Mouse (Mus musculus): ENCODE results near the gene Ston2. TPM values are rescaled to one million over a fixed set of nuclear protein-coding genes. Genes with fewer than 3 reads are reported as not detected.

Gene Ston2
- polyA plus RNA-seq, 1 experiment: 14.0 TPM

DNA sequence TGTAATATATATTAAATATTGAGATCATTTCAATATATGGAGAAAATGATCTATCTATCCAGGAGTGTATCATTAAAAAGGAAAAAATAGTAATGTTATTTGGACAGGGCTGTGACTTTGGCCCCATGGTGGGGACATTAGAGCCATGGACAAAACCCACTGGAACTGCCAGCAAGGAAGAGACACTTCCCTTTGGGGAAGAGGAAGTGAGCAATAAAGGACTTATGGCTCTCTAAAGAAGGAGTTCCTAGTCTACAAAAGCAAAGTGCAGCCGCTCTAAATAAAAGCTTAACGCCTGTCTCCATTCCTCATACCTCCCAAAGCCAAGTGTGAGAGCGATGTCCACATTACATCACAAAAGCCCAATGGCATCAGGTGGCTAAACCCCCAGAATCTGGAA is 121.6 kb downstream of the Ston2 start:
- no peak overlapping the region for H3K4me3 ChIP-seq (replicated peaks; ENCODE audit: control insufficient read depth, low read depth, low read length)
- H3K27ac ChIP-seq (ENCODE audit: control insufficient read depth, insufficient read depth, low read depth, low read length, poor library complexity): no peak overlapping the region
- peaks cover 1% of the 10 kb centered on the region; the same call in 1 of the 2 replicates for H3K4me1 ChIP-seq (ENCODE audit: control insufficient read depth, insufficient read depth, low read length)
- no peak for TF ChIP-seq POLR2A (IDR thresholded peaks at IDR 0.05; ENCODE audit: borderline replicate concordance, control insufficient read depth, low read depth, low read length)
- no peak for TF ChIP-seq CTCF (IDR thresholded peaks at IDR 0.05; ENCODE audit: control insufficient read depth, insufficient read depth, low read length)
- 49% methylated on average over 3 of the region's 3 CpGs for WGBS

DNA sequence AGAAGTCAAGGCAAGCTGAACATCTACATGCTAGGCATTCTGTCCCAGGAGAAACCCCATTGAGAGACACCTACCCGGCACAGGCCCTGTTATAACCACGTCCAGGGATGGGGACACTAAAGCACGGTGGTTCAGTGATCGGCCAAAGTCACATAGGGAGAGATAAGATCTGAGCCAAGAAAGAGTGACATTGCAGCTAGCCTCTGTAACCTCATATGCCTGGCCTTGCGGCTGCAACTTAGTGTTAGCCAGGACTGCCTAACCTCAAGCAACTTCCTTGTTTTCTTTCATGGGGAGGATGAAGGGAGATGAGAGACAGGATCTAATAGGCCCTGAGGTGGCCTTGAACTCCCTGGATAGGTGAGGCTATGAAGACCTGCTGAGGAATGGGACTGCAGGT is 122.8 kb downstream of the Ston2 start:
- Histone ChIP-seq H3K4me1 (ENCODE audit: control insufficient read depth, insufficient read depth, low read length) (peaks cover 1% of the 10 kb centered on the region; the same call in 1 of the 2 replicates), H3K27ac (ENCODE audit: control insufficient read depth, insufficient read depth, low read depth, low read length, poor library complexity) (no peak overlapping the region), H3K4me3 (replicated peaks; ENCODE audit: control insufficient read depth, low read depth, low read length) (no peak overlapping the region)
- TF ChIP-seq POLR2A (IDR thresholded peaks at IDR 0.05; ENCODE audit: borderline replicate concordance, control insufficient read depth, low read depth, low read length) (no peak), CTCF (IDR thresholded peaks at IDR 0.05; ENCODE audit: control insufficient read depth, insufficient read depth, low read length) (no peak)
- WGBS: 18% methylated on average over 5 of the region's 5 CpGs

DNA sequence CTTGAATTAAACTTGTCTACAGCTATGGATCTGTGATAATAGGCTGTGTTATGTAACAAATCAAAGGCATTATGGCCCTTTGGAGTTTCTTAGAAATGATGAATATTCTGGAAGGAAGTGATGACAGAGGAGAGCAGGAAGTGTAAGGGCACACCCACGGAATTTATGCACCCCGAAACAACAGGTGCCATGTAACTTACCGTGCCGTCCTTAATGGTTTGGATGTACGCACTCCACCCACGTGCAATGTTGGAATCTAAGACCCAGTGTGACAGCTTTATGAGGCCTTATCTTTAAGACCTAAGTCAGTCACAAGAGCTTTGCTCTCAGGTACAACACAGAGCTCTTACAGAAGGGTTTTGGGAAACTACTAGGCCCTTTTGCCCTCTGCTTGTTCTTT is 124.9 kb downstream of the Ston2 start:
- Histone ChIP-seq H3K27ac (ENCODE audit: control insufficient read depth, insufficient read depth, low read depth, low read length, poor library complexity) (no peak overlapping the region), H3K4me3 (replicated peaks; ENCODE audit: control insufficient read depth, low read depth, low read length) (no peak overlapping the region), H3K4me1 (ENCODE audit: control insufficient read depth, insufficient read depth, low read length) (no peaks in the 10 kb centered on the region; the same call in 1 of the 2 replicates)
- TF ChIP-seq CTCF (IDR thresholded peaks at IDR 0.05; ENCODE audit: control insufficient read depth, insufficient read depth, low read length) (no peak), POLR2A (IDR thresholded peaks at IDR 0.05; ENCODE audit: borderline replicate concordance, control insufficient read depth, low read depth, low read length) (no peak)
- WGBS: 67% methylated on average over 6 of the region's 6 CpGs

DNA sequence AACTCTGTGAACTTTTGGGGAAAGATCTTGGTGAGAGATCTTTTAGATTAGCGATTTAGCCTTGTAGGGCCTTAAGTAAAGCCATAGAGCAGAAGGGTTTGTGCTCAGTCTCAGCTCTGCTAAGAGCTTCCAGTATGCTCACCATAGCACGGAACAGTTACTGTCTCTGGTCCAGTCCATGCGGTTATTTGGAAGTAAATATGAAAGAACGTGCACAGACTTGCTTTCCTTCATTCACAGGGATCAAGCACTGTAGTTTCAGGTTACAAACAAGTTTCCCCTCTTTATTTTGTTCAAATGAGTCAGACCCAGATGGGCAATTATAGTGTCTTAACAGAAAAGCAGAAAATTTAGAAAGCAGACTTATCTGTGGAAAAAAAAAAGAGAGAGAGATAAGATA is 125.3 kb downstream of the Ston2 start:
- Histone ChIP-seq H3K4me1 (ENCODE audit: control insufficient read depth, insufficient read depth, low read length) (no peaks in the 10 kb centered on the region; the same call in 1 of the 2 replicates), H3K4me3 (replicated peaks; ENCODE audit: control insufficient read depth, low read depth, low read length) (no peak overlapping the region), H3K27ac (ENCODE audit: control insufficient read depth, insufficient read depth, low read depth, low read length, poor library complexity) (no peak overlapping the region)
- 86% methylated on average over 4 of the region's 4 CpGs for WGBS
- TF ChIP-seq POLR2A (IDR thresholded peaks at IDR 0.05; ENCODE audit: borderline replicate concordance, control insufficient read depth, low read depth, low read length): no peak

DNA sequence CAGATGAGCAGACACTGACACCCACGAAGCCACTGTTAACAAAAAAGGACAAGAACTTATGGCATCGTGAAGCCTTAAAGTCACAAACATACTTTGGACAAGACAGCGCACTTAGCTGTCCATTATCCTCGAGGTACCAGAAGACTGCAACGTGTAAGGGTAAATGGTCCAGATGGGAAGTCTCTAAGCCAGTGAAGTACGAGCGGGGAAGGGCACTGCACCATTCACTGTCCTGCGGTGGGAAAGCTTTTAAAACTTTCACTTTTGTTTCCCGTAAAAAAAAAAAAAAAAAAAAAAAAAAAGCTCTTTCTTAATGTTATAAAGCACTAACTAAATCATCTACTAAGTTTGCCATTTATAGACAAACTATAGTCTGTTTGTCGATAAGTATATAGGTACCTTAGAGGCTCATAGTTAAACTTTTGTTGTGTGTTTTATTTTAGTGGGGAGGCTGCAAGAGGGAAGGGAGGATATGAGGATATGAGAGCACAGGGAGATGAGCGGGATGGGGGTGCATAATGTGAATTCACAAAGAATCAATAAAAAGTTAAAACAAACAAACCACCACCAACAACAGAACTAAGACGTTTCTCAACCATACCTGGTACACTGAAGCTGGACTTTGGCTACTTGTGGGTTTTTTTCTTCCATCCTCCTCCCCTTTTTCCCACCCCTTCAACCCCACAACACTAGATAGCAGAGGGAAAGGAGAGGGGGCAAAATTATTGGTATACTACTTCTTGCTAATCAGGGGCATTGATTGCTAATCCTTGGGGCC is 127.4 kb downstream of the Ston2 start:
- no peak overlapping the region for H3K4me3 ChIP-seq (replicated peaks; ENCODE audit: control insufficient read depth, low read depth, low read length)
- H3K27ac ChIP-seq (ENCODE audit: control insufficient read depth, insufficient read depth, low read depth, low read length, poor library complexity): no peak overlapping the region
- no peaks in the 10 kb centered on the region; the same call in 1 of the 2 replicates for H3K4me1 ChIP-seq (ENCODE audit: control insufficient read depth, insufficient read depth, low read length)
- WGBS: 42% methylated on average over 12 of the region's 12 CpGs
- no peak for TF ChIP-seq POLR2A (IDR thresholded peaks at IDR 0.05; ENCODE audit: borderline replicate concordance, control insufficient read depth, low read depth, low read length)
- TF ChIP-seq CTCF (IDR thresholded peaks at IDR 0.05; ENCODE audit: control insufficient read depth, insufficient read depth, low read length): no peak

DNA sequence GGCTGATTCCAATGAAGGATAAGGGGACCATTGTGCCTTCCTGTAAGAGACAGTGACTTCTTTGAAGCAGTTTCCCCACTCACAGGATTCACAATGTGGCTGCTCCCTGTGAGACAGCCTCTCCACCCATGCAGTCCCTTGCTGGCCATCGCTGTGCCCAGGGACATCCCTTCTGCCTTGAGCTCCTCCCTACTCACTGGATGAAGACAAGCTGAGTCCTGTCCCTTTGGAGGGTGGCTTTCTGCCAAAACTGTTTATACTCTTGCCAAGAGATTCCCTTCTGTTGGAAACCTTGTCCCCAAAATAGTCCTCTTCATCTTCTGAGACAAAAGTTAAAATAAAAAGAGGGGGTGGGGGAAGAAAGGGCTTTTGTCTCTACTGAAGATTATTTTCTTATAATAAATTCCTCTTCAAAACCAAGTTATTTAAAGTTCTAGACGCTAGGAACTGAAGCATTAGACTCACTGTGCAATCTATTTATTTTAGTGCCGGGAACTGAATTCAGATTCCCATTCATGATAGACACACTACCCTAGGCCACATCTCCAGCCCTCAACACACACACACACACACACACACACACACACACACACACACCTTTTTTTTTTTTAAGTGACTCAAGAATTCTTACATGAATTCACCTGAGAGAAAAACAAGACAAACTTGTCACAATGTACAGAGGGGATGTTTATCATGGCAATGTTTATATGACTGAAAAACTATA is 133.6 kb downstream of the Ston2 start:
- WGBS: 86% methylated on average over 3 of the region's 3 CpGs
- no peaks in the 10 kb centered on the region for H3K4me1 ChIP-seq (ENCODE audit: control insufficient read depth, insufficient read depth, low read length)
- TF ChIP-seq CTCF (IDR thresholded peaks at IDR 0.05; ENCODE audit: control insufficient read depth, insufficient read depth, low read length) (no peak), POLR2A (IDR thresholded peaks at IDR 0.05; ENCODE audit: borderline replicate concordance, control insufficient read depth, low read depth, low read length) (no peak)
- no peak overlapping the region for H3K4me3 ChIP-seq (replicated peaks; ENCODE audit: control insufficient read depth, low read depth, low read length)
- H3K27ac ChIP-seq (ENCODE audit: control insufficient read depth, insufficient read depth, low read depth, low read length, poor library complexity): no peak overlapping the region

DNA sequence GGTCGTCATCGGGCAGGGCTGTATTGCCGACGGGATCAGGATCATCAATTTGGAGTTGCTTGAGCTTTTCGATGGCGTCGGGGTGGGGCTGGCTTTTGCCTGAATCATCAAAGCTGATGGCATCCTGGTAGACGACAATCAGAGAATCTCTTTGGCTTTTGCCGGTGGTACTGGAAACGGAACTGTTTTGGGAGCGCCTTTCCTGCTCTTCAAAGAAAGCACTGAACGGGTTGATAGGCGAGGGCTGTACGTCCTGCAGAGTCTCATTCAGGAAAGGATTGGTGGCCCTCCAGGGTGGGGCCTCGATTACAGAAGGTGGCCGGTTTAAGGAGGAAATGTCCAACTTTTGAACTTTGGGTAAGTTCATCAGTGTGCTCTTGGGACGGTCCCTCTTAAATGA is 139.8 kb downstream of the Ston2 start:
- Histone ChIP-seq H3K27ac (ENCODE audit: control insufficient read depth, insufficient read depth, low read depth, low read length, poor library complexity) (no peak overlapping the region), H3K4me1 (ENCODE audit: control insufficient read depth, insufficient read depth, low read length) (no peaks in the 10 kb centered on the region), H3K4me3 (replicated peaks; ENCODE audit: control insufficient read depth, low read depth, low read length) (no peak overlapping the region)
- WGBS: 93% methylated on average over 17 of the region's 17 CpGs
- TF ChIP-seq CTCF (IDR thresholded peaks at IDR 0.05; ENCODE audit: control insufficient read depth, insufficient read depth, low read length): no peak
- TF ChIP-seq POLR2A (IDR thresholded peaks at IDR 0.05; ENCODE audit: borderline replicate concordance, control insufficient read depth, low read depth, low read length): no peak

DNA sequence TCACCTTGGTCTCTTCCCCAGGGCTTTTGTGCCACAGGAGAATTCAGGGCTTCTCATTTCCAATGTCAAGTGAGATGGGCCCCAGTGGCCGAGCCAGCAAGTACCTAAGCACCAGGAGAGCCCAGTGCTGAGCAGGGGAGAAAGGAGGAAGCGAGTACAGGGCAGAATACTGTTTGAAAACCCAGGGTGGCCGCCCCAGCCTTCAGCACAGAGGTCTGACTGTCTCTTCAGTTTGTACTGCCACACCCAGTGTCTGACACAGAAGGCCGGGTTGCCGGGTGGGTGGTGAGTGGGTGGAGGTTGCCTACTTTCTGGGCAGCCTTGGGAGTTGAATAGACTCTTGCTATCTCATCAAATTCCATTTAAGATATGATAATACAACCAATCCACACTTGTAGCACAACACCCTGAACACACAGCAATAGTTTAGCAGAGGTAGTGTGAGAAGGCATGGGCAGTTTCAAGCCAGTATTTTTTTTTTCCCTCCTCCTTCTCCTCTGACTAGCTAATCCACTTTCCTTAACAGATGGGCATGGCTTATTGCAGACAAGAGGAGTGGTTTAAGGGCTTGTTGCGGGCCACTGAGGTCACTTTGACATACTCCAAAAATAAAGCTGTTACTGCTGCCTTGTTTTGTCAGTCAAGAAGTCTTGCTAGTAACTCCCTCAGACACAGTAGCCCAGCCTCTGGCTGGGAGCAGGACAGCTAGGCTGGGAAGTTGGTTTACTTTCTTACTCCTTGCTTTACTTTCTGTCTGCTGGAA is 142.6 kb downstream of the Ston2 start:
- H3K4me3 ChIP-seq (replicated peaks; ENCODE audit: control insufficient read depth, low read depth, low read length): no peak overlapping the region
- WGBS: 62% methylated on average over 6 of the region's 6 CpGs
- TF ChIP-seq CTCF (IDR thresholded peaks at IDR 0.05; ENCODE audit: control insufficient read depth, insufficient read depth, low read length) (no peak), POLR2A (IDR thresholded peaks at IDR 0.05; ENCODE audit: borderline replicate concordance, control insufficient read depth, low read depth, low read length) (no peak)
- no peaks in the 10 kb centered on the region for H3K4me1 ChIP-seq (ENCODE audit: control insufficient read depth, insufficient read depth, low read length)
- H3K27ac ChIP-seq (ENCODE audit: control insufficient read depth, insufficient read depth, low read depth, low read length, poor library complexity): no peak overlapping the region

Data from bone marrow, adult 2 months (tissue).